Mouse (Mus musculus): ENCODE measurements around the gene Vps53. TPM values are rescaled to one million over a fixed set of nuclear protein-coding genes. Genes with fewer than 3 reads are reported as not detected.
"Not testable (repeated sequence)": the region's sequence is repeated elsewhere in the genome, so short reads cannot be mapped to it uniquely, and the experiment has no call there.

Gene Vps53
- polyA plus RNA-seq, 1 experiment = 64.3 TPM

DNA sequence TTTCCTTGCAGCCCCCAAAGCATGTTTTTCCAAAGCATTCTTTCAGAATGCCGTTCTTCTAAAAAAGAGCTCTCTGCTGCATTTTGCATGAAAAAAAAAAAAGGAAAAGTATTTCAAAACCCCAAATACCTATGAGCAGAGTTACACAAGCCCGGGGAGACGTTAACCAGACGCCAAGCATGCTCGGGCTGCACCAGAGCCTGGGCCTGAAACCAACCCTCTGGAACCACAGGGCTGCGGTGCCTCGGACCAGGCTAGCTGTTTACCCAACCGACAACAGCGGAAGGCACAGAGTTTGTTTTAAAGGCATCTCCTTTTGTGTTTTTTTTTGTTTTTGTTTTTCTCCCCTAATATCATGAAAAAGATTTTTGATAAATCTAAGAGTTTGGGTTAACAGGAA is 158.5 kb downstream of the Vps53 start:
- Histone ChIP-seq H3K4me1 (ENCODE audit: control insufficient read depth, insufficient read depth, low read length) (peaks cover 22% of the 10 kb centered on the region), H3K4me3 (replicated peaks; ENCODE audit: insufficient read depth, low read depth, low read length) (no peak overlapping the region), H3K27me3 (ENCODE audit: control insufficient read depth, insufficient read depth, low read length) (no peaks in the 10 kb centered on the region), H3K27ac (ENCODE audit: insufficient read depth, low read length) (no peak overlapping the region)
- WGBS = 79% methylated on average over 9 of the region's 9 CpGs
- no peak for DNase-seq
- no peak for TF ChIP-seq CTCF (IDR thresholded peaks at IDR 0.05; ENCODE audit: borderline replicate concordance, insufficient read depth, low read depth, low read length)
- TF ChIP-seq POLR2A (IDR thresholded peaks at IDR 0.05; ENCODE audit: borderline replicate concordance, insufficient read depth, low read length) = no peak

- Histone ChIP-seq H3K4me3 (replicated peaks; ENCODE audit: insufficient read depth, low read depth, low read length) (no peak overlapping the region), H3K27me3 (ENCODE audit: control insufficient read depth, insufficient read depth, low read length) (no peaks in the 10 kb centered on the region), H3K27ac (ENCODE audit: insufficient read depth, low read length) (no peak overlapping the region), H3K4me1 (ENCODE audit: control insufficient read depth, insufficient read depth, low read length) (peaks cover 14% of the 10 kb centered on the region)
- TF ChIP-seq CTCF (IDR thresholded peaks at IDR 0.05; ENCODE audit: borderline replicate concordance, insufficient read depth, low read depth, low read length) (no peak), POLR2A (IDR thresholded peaks at IDR 0.05; ENCODE audit: borderline replicate concordance, insufficient read depth, low read length) (no peak)
- 23% methylated on average over 4 of the region's 4 CpGs for WGBS
- no peak for DNase-seq
Observed at GRCm38 (mm10) chr11:76019879-76020278, 159.6 kb downstream of the Vps53 start.

DNA sequence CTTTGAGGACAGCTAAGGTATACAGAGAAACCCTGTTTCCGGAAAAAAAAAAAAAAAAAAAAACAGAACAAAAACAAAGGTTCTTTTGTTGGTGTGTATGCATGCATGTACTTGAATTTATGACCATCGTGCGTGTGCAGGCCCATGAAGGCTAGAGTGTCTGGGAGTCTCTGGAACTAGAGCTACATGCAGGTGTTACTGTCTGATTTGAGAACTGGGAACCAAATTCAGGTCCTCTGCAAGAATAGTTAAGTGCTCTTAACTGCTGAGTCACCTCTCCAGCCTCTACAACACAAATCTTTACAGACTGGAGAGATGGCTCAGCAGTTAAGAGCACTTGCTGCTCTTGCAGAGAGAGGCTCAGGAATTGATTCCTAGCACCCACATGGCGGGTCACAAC is 163.6 kb downstream of the Vps53 start:
- H3K27me3 ChIP-seq (ENCODE audit: control insufficient read depth, insufficient read depth, low read length) = no peaks in the 10 kb centered on the region
- no peak overlapping the region for H3K4me3 ChIP-seq (replicated peaks; ENCODE audit: insufficient read depth, low read depth, low read length)
- no peak for DNase-seq
- H3K4me1 ChIP-seq (ENCODE audit: control insufficient read depth, insufficient read depth, low read length) = peaks cover 9% of the 10 kb centered on the region
- H3K27ac ChIP-seq (ENCODE audit: insufficient read depth, low read length) = no peak overlapping the region
- WGBS = 68% methylated on average over 4 of the region's 4 CpGs
- TF ChIP-seq CTCF (IDR thresholded peaks at IDR 0.05; ENCODE audit: borderline replicate concordance, insufficient read depth, low read depth, low read length) = no peak
- TF ChIP-seq POLR2A (IDR thresholded peaks at IDR 0.05; ENCODE audit: borderline replicate concordance, insufficient read depth, low read length) = no peak

GRCm38 (mm10) chr11:76015251-76015650 is 164.2 kb downstream of the Vps53 start:
- 88% methylated on average over 6 of the region's 6 CpGs for WGBS
- no peak overlapping the region for H3K27ac ChIP-seq (ENCODE audit: insufficient read depth, low read length)
- no peak for DNase-seq
- peaks cover 5% of the 10 kb centered on the region; the same call in 1 of the 2 replicates for H3K4me1 ChIP-seq (ENCODE audit: control insufficient read depth, insufficient read depth, low read length)
- H3K4me3 ChIP-seq (replicated peaks; ENCODE audit: insufficient read depth, low read depth, low read length) = no peak overlapping the region
- H3K27me3 ChIP-seq (ENCODE audit: control insufficient read depth, insufficient read depth, low read length) = no peaks in the 10 kb centered on the region
- TF ChIP-seq CTCF (IDR thresholded peaks at IDR 0.05; ENCODE audit: borderline replicate concordance, insufficient read depth, low read depth, low read length) (no peak), POLR2A (IDR thresholded peaks at IDR 0.05; ENCODE audit: borderline replicate concordance, insufficient read depth, low read length) (no peak)

- H3K27ac ChIP-seq (ENCODE audit: insufficient read depth, low read length) = no peak overlapping the region
- no peaks in the 10 kb centered on the region for H3K4me1 ChIP-seq (ENCODE audit: control insufficient read depth, insufficient read depth, low read length)
- TF ChIP-seq CTCF (IDR thresholded peaks at IDR 0.05; ENCODE audit: borderline replicate concordance, insufficient read depth, low read depth, low read length) (no peak), POLR2A (IDR thresholded peaks at IDR 0.05; ENCODE audit: borderline replicate concordance, insufficient read depth, low read length) (no peak)
- H3K27me3 ChIP-seq (ENCODE audit: control insufficient read depth, insufficient read depth, low read length) = no peaks in the 10 kb centered on the region
- no peak overlapping the region for H3K4me3 ChIP-seq (replicated peaks; ENCODE audit: insufficient read depth, low read depth, low read length)
- no peak for DNase-seq
- WGBS = 89% methylated on average over 9 of the region's 9 CpGs
Observed at GRCm38 (mm10) chr11:76010838-76011624, 168.4 kb downstream of the Vps53 start.

GRCm38 (mm10) chr11:76009101-76009500 is 170.3 kb downstream of the Vps53 start:
- DNase-seq = no peak
- WGBS = 88% methylated on average over 6 of the region's 6 CpGs
- Histone ChIP-seq H3K27me3 (ENCODE audit: control insufficient read depth, insufficient read depth, low read length) (no peaks in the 10 kb centered on the region), H3K27ac (ENCODE audit: insufficient read depth, low read length) (no peak overlapping the region), H3K4me1 (ENCODE audit: control insufficient read depth, insufficient read depth, low read length) (no peaks in the 10 kb centered on the region), H3K4me3 (replicated peaks; ENCODE audit: insufficient read depth, low read depth, low read length) (no peak overlapping the region)
- no peak for TF ChIP-seq POLR2A (IDR thresholded peaks at IDR 0.05; ENCODE audit: borderline replicate concordance, insufficient read depth, low read length)
- no peak for TF ChIP-seq CTCF (IDR thresholded peaks at IDR 0.05; ENCODE audit: borderline replicate concordance, insufficient read depth, low read depth, low read length)

DNA sequence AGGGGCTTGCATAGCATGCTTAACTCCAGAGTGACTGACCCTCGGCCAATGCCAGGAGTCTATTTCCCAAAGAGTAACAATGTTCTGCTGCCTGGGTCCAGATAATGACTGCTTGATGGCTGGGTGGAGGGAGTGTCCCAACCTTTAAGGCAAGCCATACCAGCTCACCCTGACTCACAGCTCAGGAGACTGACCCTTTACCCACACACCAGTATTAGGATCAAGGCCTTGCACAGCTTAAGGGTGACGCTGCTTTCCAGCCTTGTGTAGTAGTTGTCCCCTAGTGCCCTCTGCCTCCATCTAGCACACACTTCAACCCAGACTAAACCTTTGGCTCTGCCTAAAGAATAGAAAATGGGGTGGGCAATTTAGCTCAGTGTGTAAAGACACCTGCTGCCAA is 171.3 kb downstream of the Vps53 start:
- no peak for DNase-seq
- Histone ChIP-seq H3K4me3 (replicated peaks; ENCODE audit: insufficient read depth, low read depth, low read length) (no peak overlapping the region), H3K4me1 (ENCODE audit: control insufficient read depth, insufficient read depth, low read length) (no peaks in the 10 kb centered on the region), H3K27me3 (ENCODE audit: control insufficient read depth, insufficient read depth, low read length) (no peaks in the 10 kb centered on the region), H3K27ac (ENCODE audit: insufficient read depth, low read length) (no peak overlapping the region)
- 94% methylated on average over 2 of the region's 2 CpGs for WGBS
- no peak for TF ChIP-seq CTCF (IDR thresholded peaks at IDR 0.05; ENCODE audit: borderline replicate concordance, insufficient read depth, low read depth, low read length)
- no peak for TF ChIP-seq POLR2A (IDR thresholded peaks at IDR 0.05; ENCODE audit: borderline replicate concordance, insufficient read depth, low read length)

GRCm38 (mm10) chr11:76004276-76004675 is 175.2 kb downstream of the Vps53 start:
- H3K27me3 ChIP-seq (ENCODE audit: control insufficient read depth, insufficient read depth, low read length); DNase-seq; H3K4me1 ChIP-seq (ENCODE audit: control insufficient read depth, insufficient read depth, low read length); H3K4me3 ChIP-seq (replicated peaks; ENCODE audit: insufficient read depth, low read depth, low read length); H3K27ac ChIP-seq (ENCODE audit: insufficient read depth, low read length): not testable (repeated sequence)
- WGBS = 96% methylated on average over 7 of the region's 7 CpGs
